Mouse (Mus musculus) cortical plate, adult 2 months (tissue): Measurements from ENCODE around the gene Crtc2.

Experiments
- CTCF ChIP-seq: fragments of 200-500 bp; IDR thresholded peaks from 2 replicates; pipeline ENCODE4 v1.5.1; 2011; ENCODE audit warnings: mild to moderate bottlenecking, control low read depth, low read length; ENCODE audit not compliant: insufficient read depth; ENCODE audit errors: extremely low read depth
- POLR2A ChIP-seq: fragments of 200-500 bp; IDR thresholded peaks from 2 replicates; pipeline ENCODE4 v1.6.1; 2011; ENCODE audit warnings: mild to moderate bottlenecking, low read length, control low read depth; ENCODE audit not compliant: insufficient read depth; ENCODE audit errors: extremely low read depth

DNA sequence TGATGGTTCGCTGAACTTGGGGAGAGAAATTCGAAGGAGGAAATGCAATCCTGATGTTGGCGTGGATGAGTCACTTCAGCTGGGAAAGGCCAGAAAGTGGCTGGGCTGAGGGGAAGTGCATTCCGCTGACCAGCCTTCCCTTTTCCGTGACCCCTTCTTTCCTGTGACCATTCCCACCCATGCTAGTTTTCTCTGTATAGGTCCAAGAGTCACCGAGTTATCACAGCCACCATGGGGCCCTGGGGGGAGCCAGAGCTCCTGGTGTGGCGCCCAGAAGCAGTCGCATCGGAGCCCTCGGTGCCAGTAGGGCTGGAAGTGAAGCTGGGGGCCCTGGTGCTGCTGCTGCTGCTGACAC, 5.2 kb upstream of the Crtc2 start:
- TF ChIP-seq CTCF (no peak), POLR2A (no peak)
